Mouse (Mus musculus) ES-E14 (cell line): ENCODE measurements around the gene Mindy4b-ps. TPM values are rescaled to one million over a fixed set of nuclear protein-coding genes. Genes with fewer than 3 reads are reported as not detected.

Experiments
- DNase-seq: peaks from one replicate; pipeline ENCODE4 v3.0.0-alpha.2; 2013; ENCODE audit warnings: low read depth, low spot score
- H3K27ac ChIP-seq: 2 replicates; pipeline ENCODE4 v1.5.1; 2012; ENCODE audit warnings: low read depth, mild to moderate bottlenecking, low read length, moderate library complexity, mixed read lengths; ENCODE audit not compliant: poor library complexity, insufficient read depth, severe bottlenecking
- H3K36me3 ChIP-seq: 2 replicates; pipeline ENCODE4 v1.6.1; 2012; ENCODE audit warnings: mild to moderate bottlenecking, low read length, moderate library complexity, mixed read lengths; ENCODE audit not compliant: control insufficient read depth, poor library complexity, insufficient read depth, severe bottlenecking
- H3K4me1 ChIP-seq, 2 experiments: fragments of 150-350 bp in 1 of 2; sonication (generic) in 1 of 2; 2 replicates each; pipeline ENCODE4 v1.6.1; 2012; ENCODE audit warnings: low read length in 2 of 2, mild to moderate bottlenecking in 1 of 2, mixed read lengths in 1 of 2; ENCODE audit not compliant: control insufficient read depth in 2 of 2, insufficient read depth in 2 of 2, poor library complexity in 1 of 2
- H3K4me3 ChIP-seq, 2 experiments: fragments of 150-350 bp in 1 of 2; sonication (generic) in 1 of 2; 2 replicates each; pipeline ENCODE4 v1.5.1; 2012; ENCODE audit warnings: low read length in 2 of 2, low read depth in 1 of 2, mild to moderate bottlenecking in 1 of 2, mixed read lengths in 1 of 2; ENCODE audit not compliant: insufficient read depth in 1 of 2, poor library complexity in 1 of 2, severe bottlenecking in 1 of 2
- H3K9ac ChIP-seq: 2 replicates; pipeline ENCODE4 v1.6.1; 2012; ENCODE audit warnings: low read depth, mild to moderate bottlenecking, low read length, mixed read lengths; ENCODE audit not compliant: poor library complexity, insufficient read depth, severe bottlenecking
- H3K9me3 ChIP-seq: fragments of 150-350 bp; sonication (generic); 2 replicates; pipeline ENCODE4 v1.6.1; 2012; ENCODE audit warnings: low read depth, mild to moderate bottlenecking, low read length; ENCODE audit not compliant: control insufficient read depth, insufficient read depth
- CHD2 ChIP-seq: IDR thresholded peaks from 2 replicates; pipeline ENCODE4 v1.6.1; 2014; ENCODE audit warnings: mild to moderate bottlenecking, low read depth, low read length, inconsistent platforms
- HCFC1 ChIP-seq: IDR thresholded peaks from 2 replicates; pipeline ENCODE4 v1.6.1; 2012; ENCODE audit warnings: low read length, inconsistent platforms, borderline replicate concordance; ENCODE audit not compliant: insufficient read depth
- MAFK ChIP-seq: IDR thresholded peaks from 2 replicates; pipeline ENCODE4 v1.6.1; 2014; ENCODE audit warnings: mild to moderate bottlenecking, low read depth, low read length, inconsistent platforms; ENCODE audit not compliant: insufficient read depth
- ZC3H11A ChIP-seq: IDR thresholded peaks from 2 replicates; pipeline ENCODE4 v1.6.1; 2012; ENCODE audit warnings: low read depth, mild to moderate bottlenecking, inconsistent platforms, low read length, borderline replicate concordance
- ZNF384 ChIP-seq: IDR thresholded peaks from 2 replicates; pipeline ENCODE4 v1.6.1; 2012; ENCODE audit warnings: low read depth, low read length, inconsistent platforms
- in situ Hi-C, 2 experiments: fragments of 600-800 bp; cut with MboI; formaldehyde crosslinking; loops; one replicate each; pipeline ENCODE4 v1.15.1; 2025; ENCODE audit warnings: low sequenced_read_pairs in 2 of 2, inconsistent platforms in 1 of 2; ENCODE audit not compliant: unreplicated experiment in 2 of 2
- total RNA-seq: library from RNA; depleted of rRNA; stranded (reverse); fragments of 300-350 nt; gene quantifications from 2 replicates; pipeline ENCODE4 v1.2.3, GENCODE M21; 2012

Mindy4b-ps gene
- total RNA-seq, 1 experiment, result not detected

DNA sequence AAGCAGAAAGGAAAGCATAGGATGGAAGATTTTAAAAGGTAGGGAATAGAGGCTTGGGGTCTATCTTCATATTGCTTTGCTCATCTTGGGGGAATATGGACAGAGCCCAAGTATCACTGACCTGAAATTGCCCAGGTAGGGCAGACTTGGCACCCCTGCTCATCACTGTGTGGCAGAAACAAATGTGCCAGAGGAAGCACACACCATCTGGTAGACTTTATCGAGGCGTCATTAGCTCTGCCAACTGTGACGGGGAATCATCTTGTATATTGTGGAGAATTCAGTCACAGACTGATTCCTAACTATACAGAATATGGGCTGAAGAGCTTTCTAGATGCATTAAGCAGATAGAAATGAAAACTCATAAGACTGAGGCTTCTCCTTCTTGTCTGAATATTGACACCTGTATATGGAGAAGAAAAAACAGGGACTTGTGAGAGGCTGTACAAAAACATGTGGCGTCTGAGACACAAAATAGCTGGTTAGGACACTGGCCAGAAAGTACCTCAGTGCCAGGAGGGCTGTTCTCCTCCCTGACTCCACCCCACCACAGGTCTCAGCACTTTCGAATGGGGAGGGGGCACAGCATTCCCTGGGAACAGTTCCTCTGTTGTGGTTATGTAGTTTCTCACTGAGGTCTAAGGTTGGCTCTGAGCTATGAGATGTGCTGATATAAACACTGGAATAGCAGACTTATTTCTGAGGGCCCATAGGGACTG, 11.5 kb upstream of the Mindy4b-ps start:
- TF ChIP-seq ZNF384 (no peak), ZC3H11A (no peak), HCFC1 (no peak), MAFK (no peak), CHD2 (no peak)

GRCm38 (mm10) chr3:58832888-58833287, 10.8 kb upstream of the Mindy4b-ps start:
- no peaks in the 10 kb centered on the region for H3K9me3 ChIP-seq
- H3K9ac ChIP-seq, result no peak overlapping the region
- H3K36me3 ChIP-seq, result no peaks in the 10 kb centered on the region
- in situ Hi-C loops, result no loop called here
- TF ChIP-seq HCFC1 (no peak), MAFK (no peak), ZC3H11A (no peak)
- H3K27ac ChIP-seq, result no peak overlapping the region
- no peak for DNase-seq
- H3K4me1 ChIP-seq, result no peaks in the 10 kb centered on the region
- no peak overlapping the region for H3K4me3 ChIP-seq

More for the DNA sequence above, 11.5 kb upstream of the Mindy4b-ps start:
- H3K27ac ChIP-seq, result no peak overlapping the region
- in situ Hi-C loops, result no loop called here
- H3K9ac ChIP-seq, result no peak overlapping the region
- no peak overlapping the region for H3K4me3 ChIP-seq
- H3K36me3 ChIP-seq, result no peaks in the 10 kb centered on the region
- no peaks in the 10 kb centered on the region for H3K4me1 ChIP-seq
- DNase-seq, result no peak
- H3K9me3 ChIP-seq, result no peaks in the 10 kb centered on the region

GRCm38 (mm10) chr3:58831586-58831985, 9.5 kb upstream of the Mindy4b-ps start:
- no peak for TF ChIP-seq CHD2
- TF ChIP-seq ZNF384, result no peak
- no peak for TF ChIP-seq HCFC1
- TF ChIP-seq ZC3H11A, result no peak
- TF ChIP-seq MAFK, result no peak
- Histone ChIP-seq H3K9ac (no peak overlapping the region), H3K4me1 (no peaks in the 10 kb centered on the region), H3K9me3 (no peaks in the 10 kb centered on the region), H3K36me3 (no peaks in the 10 kb centered on the region), H3K4me3 (no peak overlapping the region), H3K27ac (no peak overlapping the region)
- in situ Hi-C loops, result no loop called here
- DNase-seq, result no peak

DNA sequence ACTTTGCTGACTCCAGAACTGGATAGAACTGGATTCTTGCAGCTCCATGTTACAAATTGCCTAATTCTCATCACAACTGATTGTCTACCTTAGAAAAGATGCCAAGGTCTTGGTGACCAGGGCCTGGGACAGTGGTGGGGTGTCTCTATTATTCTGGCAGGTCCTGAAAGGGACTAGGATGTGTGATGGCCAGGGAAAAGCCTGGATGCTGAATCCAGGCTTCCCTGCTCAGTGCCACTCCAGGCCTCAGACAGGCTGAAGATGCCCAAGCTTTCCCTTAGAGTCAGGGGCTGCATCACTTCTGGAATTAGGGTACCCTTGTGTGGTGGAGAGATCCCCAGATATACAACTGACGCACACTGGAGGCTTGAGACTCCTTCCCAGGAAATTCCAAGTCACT, 7.8 kb upstream of the Mindy4b-ps start:
- Histone ChIP-seq H3K4me1 (no peaks in the 10 kb centered on the region), H3K36me3 (no peaks in the 10 kb centered on the region), H3K4me3 (no peak overlapping the region), H3K27ac (no peak overlapping the region), H3K9ac (no peak overlapping the region), H3K9me3 (no peaks in the 10 kb centered on the region)
- in situ Hi-C loops, result no loop called here
- no peak for DNase-seq
- no peak for TF ChIP-seq ZC3H11A
- no peak for TF ChIP-seq CHD2
- TF ChIP-seq HCFC1, result no peak
- TF ChIP-seq MAFK, result no peak
- TF ChIP-seq ZNF384, result no peak
